Mouse (Mus musculus): ENCODE data around the gene Srcin1. TPM values are rescaled to one million over a fixed set of nuclear protein-coding genes. Genes with fewer than 3 reads are reported as not detected.

Gene Srcin1
- total and polyA plus RNA-seq, 3 experiments = 0.15 to 0.49 (median 0.25) TPM

DNA sequence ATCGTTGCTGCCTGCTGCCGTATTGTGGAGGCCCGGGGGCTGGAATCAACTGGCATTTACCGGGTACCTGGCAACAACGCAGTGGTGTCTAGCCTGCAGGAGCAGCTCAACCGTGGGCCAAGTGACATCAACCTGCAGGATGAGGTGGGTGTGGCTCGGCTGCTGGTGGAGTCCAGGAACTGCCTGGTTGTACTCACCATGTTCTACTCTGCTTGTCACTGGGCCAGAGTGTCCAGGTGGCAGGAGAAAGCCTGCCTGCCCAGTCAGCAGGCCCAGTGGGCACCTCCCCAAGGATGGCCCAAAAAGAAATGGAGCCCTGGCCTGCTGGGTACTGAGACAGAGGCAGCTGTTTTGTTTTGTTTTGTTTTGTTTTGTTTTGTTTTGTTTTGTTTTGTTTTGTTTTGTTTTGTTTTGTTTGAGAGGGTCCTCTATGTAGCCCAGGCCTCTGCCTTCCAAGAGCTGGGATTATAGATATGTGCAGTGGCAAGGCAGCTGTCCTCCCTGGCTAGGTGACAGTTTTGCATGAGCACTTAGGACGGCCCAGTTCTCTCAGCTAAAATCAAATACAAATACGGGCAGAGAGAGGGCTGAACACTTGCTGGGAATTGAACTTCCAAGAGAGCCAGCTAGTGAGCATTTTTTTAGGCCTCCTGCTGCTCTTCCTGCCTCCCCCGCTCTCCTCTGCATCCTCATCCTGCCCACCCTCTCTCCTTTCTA lies 109.4 kb downstream of the Srcin1 start:
- Histone ChIP-seq H3K9me3 (replicated peaks) (no peaks in the 10 kb centered on the region), H3K27me3 (ENCODE audit: insufficient read depth, low read length) (no peaks in the 10 kb centered on the region), H3K36me3 (replicated peaks) (peaks cover 94% of the 10 kb centered on the region), H3K4me3 (ENCODE audit: low read depth, low read length) (no peak overlapping the region), H3K4me1 (ENCODE audit: insufficient read depth, low read depth, low read length) (peaks cover 8% of the 10 kb centered on the region)
- TF ChIP-seq GATA1 (IDR thresholded peaks at IDR 0.05; ENCODE audit: borderline replicate concordance, low read length) = no peak
- no peak for TF ChIP-seq GATA2 (IDR thresholded peaks at IDR 0.05; ENCODE audit: borderline replicate concordance, low read depth, low read length)
- TF ChIP-seq POLR2AphosphoS5 (IDR thresholded peaks at IDR 0.05; ENCODE audit: insufficient replicate concordance, low read depth, low read length) = no peak
- no peak for TF ChIP-seq CTCF (IDR thresholded peaks at IDR 0.05; ENCODE audit: low read depth, low read length)
- no peak for TF ChIP-seq TAL1 (conservative IDR thresholded peaks at IDR 0.05; ENCODE audit: low read depth, low read length)
- DNase-seq (ENCODE audit: low spot score) = no peak
- ATAC-seq (ENCODE audit: extremely low read depth, insufficient number of reproducible peaks, low FRiP score, poor library complexity, severe bottlenecking) = no peak

GRCm38 (mm10) chr11:97465957-97466356 lies 110.0 kb downstream of the Srcin1 start:
- Histone ChIP-seq H3K27me3 (ENCODE audit: insufficient read depth, low read length) (no peaks in the 10 kb centered on the region), H3K4me3 (ENCODE audit: low read depth, low read length) (no peak overlapping the region), H3K9me3 (replicated peaks) (no peaks in the 10 kb centered on the region), H3K4me1 (ENCODE audit: insufficient read depth, low read depth, low read length) (peaks cover 15% of the 10 kb centered on the region), H3K36me3 (replicated peaks) (peaks cover 95% of the 10 kb centered on the region)
- no peak for ATAC-seq (ENCODE audit: extremely low read depth, insufficient number of reproducible peaks, low FRiP score, poor library complexity, severe bottlenecking)
- TF ChIP-seq GATA2 (IDR thresholded peaks at IDR 0.05; ENCODE audit: borderline replicate concordance, low read depth, low read length) = no peak
- TF ChIP-seq TAL1 (conservative IDR thresholded peaks at IDR 0.05; ENCODE audit: low read depth, low read length) = no peak
- TF ChIP-seq CTCF (IDR thresholded peaks at IDR 0.05; ENCODE audit: low read depth, low read length) = no peak
- no peak for TF ChIP-seq GATA1 (IDR thresholded peaks at IDR 0.05; ENCODE audit: borderline replicate concordance, low read length)
- no peak for TF ChIP-seq POLR2AphosphoS5 (IDR thresholded peaks at IDR 0.05; ENCODE audit: insufficient replicate concordance, low read depth, low read length)
- no peak for DNase-seq (ENCODE audit: low spot score)

DNA sequence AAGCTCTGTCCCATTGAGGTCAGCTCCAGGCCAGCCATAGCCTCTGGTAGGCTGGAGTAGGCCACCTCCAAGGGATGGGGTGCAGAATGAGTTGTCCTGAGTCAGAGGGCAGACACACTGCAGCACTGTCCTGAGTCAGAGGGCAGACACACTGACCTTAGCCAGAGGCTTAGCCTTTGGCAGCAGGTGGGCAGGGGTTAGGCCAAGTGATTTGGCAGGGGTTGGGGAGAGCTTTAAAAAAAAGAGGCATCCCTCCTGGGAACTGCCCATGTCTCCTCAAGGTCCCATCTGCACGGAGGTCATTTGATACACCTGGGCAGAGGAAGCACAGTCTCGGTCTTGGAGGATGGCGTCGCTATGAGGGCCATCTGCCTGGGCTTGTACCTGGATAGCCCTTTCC lies 112.0 kb downstream of the Srcin1 start:
- no peak for DNase-seq (ENCODE audit: low spot score)
- peaks cover 18% of the 10 kb centered on the region for H3K4me1 ChIP-seq (ENCODE audit: insufficient read depth, low read depth, low read length)
- ATAC-seq (ENCODE audit: extremely low read depth, insufficient number of reproducible peaks, low FRiP score, poor library complexity, severe bottlenecking) = no peak
- H3K27me3 ChIP-seq (ENCODE audit: insufficient read depth, low read length) = no peaks in the 10 kb centered on the region
- no peak overlapping the region for H3K4me3 ChIP-seq (ENCODE audit: low read depth, low read length)
- peaks cover 92% of the 10 kb centered on the region for H3K36me3 ChIP-seq (replicated peaks)
- no peaks in the 10 kb centered on the region for H3K9me3 ChIP-seq (replicated peaks)
- TF ChIP-seq TAL1 (conservative IDR thresholded peaks at IDR 0.05; ENCODE audit: low read depth, low read length) = no peak
- no peak for TF ChIP-seq GATA1 (IDR thresholded peaks at IDR 0.05; ENCODE audit: borderline replicate concordance, low read length)
- TF ChIP-seq CTCF (IDR thresholded peaks at IDR 0.05; ENCODE audit: low read depth, low read length) = no peak
- no peak for TF ChIP-seq GATA2 (IDR thresholded peaks at IDR 0.05; ENCODE audit: borderline replicate concordance, low read depth, low read length)
- TF ChIP-seq POLR2AphosphoS5 (IDR thresholded peaks at IDR 0.05; ENCODE audit: insufficient replicate concordance, low read depth, low read length) = no peak

DNA sequence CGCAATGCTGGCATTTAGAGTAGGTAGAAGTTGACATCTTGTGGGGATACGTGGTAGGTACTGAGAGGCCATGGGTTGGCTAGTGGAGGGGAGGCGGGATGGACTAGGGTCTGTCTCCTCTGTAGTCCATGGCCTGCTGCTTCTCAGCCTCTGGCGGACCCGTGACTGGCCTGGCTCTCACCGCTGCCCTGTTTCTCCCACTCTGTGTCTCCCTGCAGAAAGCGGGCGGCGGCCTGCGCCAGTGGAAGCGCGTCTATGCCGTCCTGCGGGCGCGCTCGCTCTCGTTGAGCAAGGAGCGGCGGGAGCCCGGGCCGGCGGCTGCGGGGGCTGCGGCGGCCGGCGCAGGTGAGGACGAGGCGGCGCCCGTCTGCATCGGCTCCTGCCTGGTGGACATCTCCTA lies 112.8 kb downstream of the Srcin1 start:
- no peak overlapping the region for H3K4me3 ChIP-seq (ENCODE audit: low read depth, low read length)
- peaks cover 13% of the 10 kb centered on the region for H3K4me1 ChIP-seq (ENCODE audit: insufficient read depth, low read depth, low read length)
- DNase-seq (ENCODE audit: low spot score) (no peak), ATAC-seq (ENCODE audit: extremely low read depth, insufficient number of reproducible peaks, low FRiP score, poor library complexity, severe bottlenecking) (no peak)
- no peaks in the 10 kb centered on the region for H3K27me3 ChIP-seq (ENCODE audit: insufficient read depth, low read length)
- H3K9me3 ChIP-seq (replicated peaks) = no peaks in the 10 kb centered on the region
- H3K36me3 ChIP-seq (replicated peaks) = peaks cover 93% of the 10 kb centered on the region
- TF ChIP-seq POLR2AphosphoS5 (IDR thresholded peaks at IDR 0.05; ENCODE audit: insufficient replicate concordance, low read depth, low read length) (no peak), CTCF (IDR thresholded peaks at IDR 0.05; ENCODE audit: low read depth, low read length) (no peak), GATA2 (IDR thresholded peaks at IDR 0.05; ENCODE audit: borderline replicate concordance, low read depth, low read length) (no peak), GATA1 (IDR thresholded peaks at IDR 0.05; ENCODE audit: borderline replicate concordance, low read length) (no peak), TAL1 (conservative IDR thresholded peaks at IDR 0.05; ENCODE audit: low read depth, low read length) (no peak)

DNA sequence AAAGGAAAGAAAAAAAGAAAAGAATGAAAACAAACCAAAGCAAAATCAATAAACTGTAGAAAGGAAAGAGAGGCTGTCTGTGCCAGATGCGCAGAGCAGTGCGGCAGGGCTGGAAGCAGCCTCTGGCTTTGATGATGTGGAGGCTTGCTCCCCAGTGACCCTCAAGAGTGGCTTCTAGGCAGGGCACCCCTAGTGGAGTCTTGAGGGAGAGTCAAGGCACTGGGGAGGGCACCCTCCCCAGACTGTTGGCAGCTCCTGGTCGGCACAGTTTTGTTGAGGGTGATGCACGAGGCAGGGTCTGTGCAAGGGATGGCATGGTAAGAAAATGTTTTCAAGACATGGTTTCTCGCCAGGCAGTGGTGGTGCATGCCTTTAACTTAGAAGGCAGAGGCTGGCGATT lies 113.4 kb downstream of the Srcin1 start:
- ATAC-seq (ENCODE audit: extremely low read depth, insufficient number of reproducible peaks, low FRiP score, poor library complexity, severe bottlenecking) = no peak
- TF ChIP-seq POLR2AphosphoS5 (IDR thresholded peaks at IDR 0.05; ENCODE audit: insufficient replicate concordance, low read depth, low read length) = no peak
- TF ChIP-seq GATA2 (IDR thresholded peaks at IDR 0.05; ENCODE audit: borderline replicate concordance, low read depth, low read length) = no peak
- TF ChIP-seq TAL1 (conservative IDR thresholded peaks at IDR 0.05; ENCODE audit: low read depth, low read length) = no peak
- no peak for TF ChIP-seq CTCF (IDR thresholded peaks at IDR 0.05; ENCODE audit: low read depth, low read length)
- no peak for TF ChIP-seq GATA1 (IDR thresholded peaks at IDR 0.05; ENCODE audit: borderline replicate concordance, low read length)
- Histone ChIP-seq H3K9me3 (replicated peaks) (no peaks in the 10 kb centered on the region), H3K4me3 (ENCODE audit: low read depth, low read length) (no peak overlapping the region), H3K36me3 (replicated peaks) (peaks cover 94% of the 10 kb centered on the region), H3K27me3 (ENCODE audit: insufficient read depth, low read length) (no peaks in the 10 kb centered on the region), H3K4me1 (ENCODE audit: insufficient read depth, low read depth, low read length) (peaks cover 13% of the 10 kb centered on the region)
- DNase-seq (ENCODE audit: low spot score) = no peak

DNA sequence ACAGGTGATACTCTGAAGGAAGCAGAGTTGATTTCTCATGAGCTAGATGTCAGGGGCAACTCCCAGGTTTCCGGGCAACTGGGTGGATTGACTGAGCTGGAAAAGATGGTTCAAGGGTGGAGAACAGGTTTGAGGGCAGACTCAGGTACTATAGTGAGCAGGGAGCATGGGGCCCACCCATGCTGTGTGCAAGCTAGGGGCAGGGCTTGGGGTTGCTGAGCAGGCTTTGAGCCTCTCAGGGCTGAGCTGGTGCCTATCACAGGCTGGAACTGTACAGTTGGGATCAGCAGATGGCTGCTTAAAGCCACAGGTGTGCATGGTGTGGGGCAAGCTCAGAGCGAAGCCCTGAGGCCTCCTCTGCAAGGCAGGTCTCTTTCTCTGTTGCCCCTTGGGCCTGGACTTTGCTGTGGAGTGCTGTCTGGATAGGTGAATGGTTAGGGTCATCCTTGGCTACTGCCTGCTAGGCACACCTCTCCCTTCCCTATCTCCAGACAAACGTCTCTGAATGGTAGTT lies 114.6 kb downstream of the Srcin1 start:
- H3K4me1 ChIP-seq (ENCODE audit: insufficient read depth, low read depth, low read length) = peaks cover 12% of the 10 kb centered on the region
- TF ChIP-seq GATA1 (IDR thresholded peaks at IDR 0.05; ENCODE audit: borderline replicate concordance, low read length) (no peak), GATA2 (IDR thresholded peaks at IDR 0.05; ENCODE audit: borderline replicate concordance, low read depth, low read length) (no peak), POLR2AphosphoS5 (IDR thresholded peaks at IDR 0.05; ENCODE audit: insufficient replicate concordance, low read depth, low read length) (no peak), TAL1 (conservative IDR thresholded peaks at IDR 0.05; ENCODE audit: low read depth, low read length) (no peak), CTCF (IDR thresholded peaks at IDR 0.05; ENCODE audit: low read depth, low read length) (no peak)
- no peak for ATAC-seq (ENCODE audit: extremely low read depth, insufficient number of reproducible peaks, low FRiP score, poor library complexity, severe bottlenecking)
- peaks cover 95% of the 10 kb centered on the region for H3K36me3 ChIP-seq (replicated peaks)
- no peak for DNase-seq (ENCODE audit: low spot score)
- H3K4me3 ChIP-seq (ENCODE audit: low read depth, low read length) = no peak overlapping the region
- H3K9me3 ChIP-seq (replicated peaks) = no peaks in the 10 kb centered on the region
- no peaks in the 10 kb centered on the region for H3K27me3 ChIP-seq (ENCODE audit: insufficient read depth, low read length)

Other genes with a start within 250 kb of the Srcin1 start
- not detected in 2 replicates for gene Gpr179, start 224.1 kb downstream of the Srcin1 start, total RNA-seq (2014; fragmentation: Nextera tagmentation)
- 0.06 and 0.11 TPM in 2 replicates for gene Gpr179, start 224.1 kb downstream of the Srcin1 start, total RNA-seq (2017)
- gene Gpr179, start 224.1 kb downstream of the Srcin1 start, polyA plus RNA-seq (2012) = 0.01 and 0.02 TPM in 2 replicates
- 14.9 and 49.0 TPM in 2 replicates for gene Socs7, start 213.6 kb downstream of the Srcin1 start, total RNA-seq (2014; fragmentation: Nextera tagmentation)
- 11.3 and 15.4 TPM in 2 replicates for gene Socs7, start 213.6 kb downstream of the Srcin1 start, total RNA-seq (2017)
- gene Socs7, start 213.6 kb downstream of the Srcin1 start, polyA plus RNA-seq (2012) = 5.2 and 6.0 TPM in 2 replicates
- 8.5 and 17.9 TPM in 2 replicates for gene Arhgap23, start 160.7 kb downstream of the Srcin1 start, total RNA-seq (2014; fragmentation: Nextera tagmentation)
- gene Arhgap23, start 160.7 kb downstream of the Srcin1 start, total RNA-seq (2017) = 2.4 and 4.4 TPM in 2 replicates
- gene Arhgap23, start 160.7 kb downstream of the Srcin1 start, polyA plus RNA-seq (2012) = 18.6 and 21.9 TPM in 2 replicates
- gene 4933428G20Rik, start 75.8 kb downstream of the Srcin1 start, total RNA-seq (2014; fragmentation: Nextera tagmentation) = not detected in 2 replicates
- not detected in 2 replicates for gene 4933428G20Rik, start 75.8 kb downstream of the Srcin1 start, total RNA-seq (2017)
- gene 4933428G20Rik, start 75.8 kb downstream of the Srcin1 start, polyA plus RNA-seq (2012) = not detected in 2 replicates
- 2.6 and 4.5 TPM in 2 replicates for gene Epop, start 53.5 kb upstream of the Srcin1 start, total RNA-seq (2014; fragmentation: Nextera tagmentation)
- gene Epop, start 53.5 kb upstream of the Srcin1 start, total RNA-seq (2017) = 2.7 and 3.9 TPM in 2 replicates
- 60.9 and 77.7 TPM in 2 replicates for gene Epop, start 53.5 kb upstream of the Srcin1 start, polyA plus RNA-seq (2012)
- 16.5 and 18.7 TPM in 2 replicates for gene Mllt6, start 87.2 kb upstream of the Srcin1 start, total RNA-seq (2014; fragmentation: Nextera tagmentation)
- gene Mllt6, start 87.2 kb upstream of the Srcin1 start, total RNA-seq (2017) = 10.9 and 11.2 TPM in 2 replicates
- gene Mllt6, start 87.2 kb upstream of the Srcin1 start, polyA plus RNA-seq (2012) = 38.3 and 42.6 TPM in 2 replicates
- 14.7 and 19.1 TPM in 2 replicates for gene Cisd3, start 109.6 kb upstream of the Srcin1 start, total RNA-seq (2014; fragmentation: Nextera tagmentation)
- 8.8 and 14.9 TPM in 2 replicates for gene Cisd3, start 109.6 kb upstream of the Srcin1 start, total RNA-seq (2017)
- 0.69 and 2.6 TPM in 2 replicates for gene Cisd3, start 109.6 kb upstream of the Srcin1 start, polyA plus RNA-seq (2012)
- gene Pcgf2, start 124.3 kb upstream of the Srcin1 start, total RNA-seq (2014; fragmentation: Nextera tagmentation) = 5.4 and 7.2 TPM in 2 replicates
- 0.41 TPM in 1 of 2 replicates, not detected in the other for gene Pcgf2, start 124.3 kb upstream of the Srcin1 start, total RNA-seq (2017)
- 18.5 and 21.1 TPM in 2 replicates for gene Pcgf2, start 124.3 kb upstream of the Srcin1 start, polyA plus RNA-seq (2012)
- 49.9 and 78.3 TPM in 2 replicates for gene Psmb3, start 127.2 kb upstream of the Srcin1 start, total RNA-seq (2014; fragmentation: Nextera tagmentation)
- gene Psmb3, start 127.2 kb upstream of the Srcin1 start, total RNA-seq (2017) = 191 and 258 TPM in 2 replicates
- gene Psmb3, start 127.2 kb upstream of the Srcin1 start, polyA plus RNA-seq (2012) = 23.7 and 93.4 TPM in 2 replicates
- 19.6 and 23.2 TPM in 2 replicates for gene Pip4k2b, start 168.5 kb upstream of the Srcin1 start, total RNA-seq (2014; fragmentation: Nextera tagmentation)
- gene Pip4k2b, start 168.5 kb upstream of the Srcin1 start, total RNA-seq (2017) = 14.5 and 16.7 TPM in 2 replicates
- 22.0 and 25.6 TPM in 2 replicates for gene Pip4k2b, start 168.5 kb upstream of the Srcin1 start, polyA plus RNA-seq (2012)
- 13.5 and 20.8 TPM in 2 replicates for gene Cwc25, start 190.4 kb upstream of the Srcin1 start, total RNA-seq (2014; fragmentation: Nextera tagmentation)
- 25.5 and 27.4 TPM in 2 replicates for gene Cwc25, start 190.4 kb upstream of the Srcin1 start, total RNA-seq (2017)
- 22.5 and 23.2 TPM in 2 replicates for gene Cwc25, start 190.4 kb upstream of the Srcin1 start, polyA plus RNA-seq (2012)
- gene 1700001P01Rik, start 199.7 kb upstream of the Srcin1 start, total RNA-seq (2014; fragmentation: Nextera tagmentation) = not detected in 2 replicates
- 0.23 and 0.33 TPM in 2 replicates for gene 1700001P01Rik, start 199.7 kb upstream of the Srcin1 start, total RNA-seq (2017)
- 0.09 TPM in 1 of 2 replicates, not detected in the other for gene 1700001P01Rik, start 199.7 kb upstream of the Srcin1 start, polyA plus RNA-seq (2012)
- 580 and 589 TPM in 2 replicates for gene Rpl23, start 206.3 kb upstream of the Srcin1 start, total RNA-seq (2014; fragmentation: Nextera tagmentation)
- 1,583 and 1,694 TPM in 2 replicates for gene Rpl23, start 206.3 kb upstream of the Srcin1 start, total RNA-seq (2017)
- gene Rpl23, start 206.3 kb upstream of the Srcin1 start, polyA plus RNA-seq (2012) = 255 and 258 TPM in 2 replicates
- 31.0 and 37.1 TPM in 2 replicates for gene Lasp1, start 222.8 kb upstream of the Srcin1 start, total RNA-seq (2014; fragmentation: Nextera tagmentation)
- 53.4 and 122 TPM in 2 replicates for gene Lasp1, start 222.8 kb upstream of the Srcin1 start, total RNA-seq (2017)
- gene Lasp1, start 222.8 kb upstream of the Srcin1 start, polyA plus RNA-seq (2012) = 49.6 and 71.7 TPM in 2 replicates